Mouse (Mus musculus): ENCODE data around the gene Msi2.
A peak's percentile ranks its signal among the peaks of the same experiment; 100 is the strongest.

Gene Msi2

GRCm38 (mm10) chr11:88614527-88615305, 103.6 kb downstream of the Msi2 start:
- DNase-seq (ENCODE audit: low spot score in 2 of 2) = no peak

GRCm38 (mm10) chr11:88613771-88614526, 104.4 kb downstream of the Msi2 start:
- peak in 1 of 2 experiments; percentile 46 for DNase-seq (ENCODE audit: low spot score in 2 of 2)

GRCm38 (mm10) chr11:88613008-88613407, 105.3 kb downstream of the Msi2 start:
- DNase-seq (ENCODE audit: low spot score in 2 of 2) = no peak

GRCm38 (mm10) chr11:88612141-88612540, 106.2 kb downstream of the Msi2 start:
- peak in 1 of 2 experiments; percentile 75 for DNase-seq (ENCODE audit: low spot score in 2 of 2)

- DNase-seq (ENCODE audit: low spot score in 2 of 2) = no peak
Measured at GRCm38 (mm10) chr11:88610809-88611208, 107.5 kb downstream of the Msi2 start.

GRCm38 (mm10) chr11:88610112-88610511, 108.2 kb downstream of the Msi2 start:
- no peak for DNase-seq (ENCODE audit: low spot score in 2 of 2)

GRCm38 (mm10) chr11:88608584-88608983, 109.7 kb downstream of the Msi2 start:
- no peak for DNase-seq (ENCODE audit: low spot score in 2 of 2)

GRCm38 (mm10) chr11:88607725-88608383, 110.5 kb downstream of the Msi2 start:
- no peak for DNase-seq (ENCODE audit: low spot score in 2 of 2)

- no peak for DNase-seq (ENCODE audit: low spot score in 2 of 2)
Measured at GRCm38 (mm10) chr11:88605771-88606170, 112.5 kb downstream of the Msi2 start.

GRCm38 (mm10) chr11:88605098-88605525, 113.2 kb downstream of the Msi2 start:
- DNase-seq (ENCODE audit: low spot score in 2 of 2) = no peak

- DNase-seq (ENCODE audit: low spot score in 2 of 2) = no peak
Measured at GRCm38 (mm10) chr11:88604635-88605034, 113.7 kb downstream of the Msi2 start.

- no peak for DNase-seq (ENCODE audit: low spot score in 2 of 2)
Measured at GRCm38 (mm10) chr11:88603366-88603765, 114.9 kb downstream of the Msi2 start.

GRCm38 (mm10) chr11:88602471-88603120, 115.7 kb downstream of the Msi2 start:
- DNase-seq (ENCODE audit: low spot score in 2 of 2) = no peak

- no peak for DNase-seq (ENCODE audit: low spot score in 2 of 2)
Measured at GRCm38 (mm10) chr11:88600194-88600593, 118.1 kb downstream of the Msi2 start.

- DNase-seq (ENCODE audit: low spot score in 2 of 2) = no peak
Measured at GRCm38 (mm10) chr11:88599332-88600130, 118.8 kb downstream of the Msi2 start.

GRCm38 (mm10) chr11:88598848-88599175, 119.5 kb downstream of the Msi2 start:
- DNase-seq (ENCODE audit: low spot score in 2 of 2) = no peak

- DNase-seq (ENCODE audit: low spot score in 2 of 2) = no peak
Measured at GRCm38 (mm10) chr11:88598150-88598847, 120.0 kb downstream of the Msi2 start.

GRCm38 (mm10) chr11:88595616-88596015, 122.7 kb downstream of the Msi2 start:
- no peak for DNase-seq (ENCODE audit: low spot score in 2 of 2)

GRCm38 (mm10) chr11:88594804-88595611, 123.3 kb downstream of the Msi2 start:
- no peak for DNase-seq (ENCODE audit: low spot score in 2 of 2)

GRCm38 (mm10) chr11:88594010-88594409, 124.3 kb downstream of the Msi2 start:
- no peak for DNase-seq (ENCODE audit: low spot score in 2 of 2)
